Mouse (Mus musculus): ENCODE data around the gene Mettl24. TPM values are rescaled to one million over a fixed set of nuclear protein-coding genes. Genes with fewer than 3 reads are reported as not detected.
A peak's percentile ranks its signal among the peaks of the same experiment; 100 is the strongest.

The Mettl24 gene
- polyA plus RNA-seq, 1 experiment from 2014 or later, result 2.1 TPM

GRCm38 (mm10) chr10:40733291-40733690, 50.2 kb downstream of the Mettl24 start:
- no peaks in the 10 kb centered on the region for H3K4me1 ChIP-seq (ENCODE audit: control insufficient read depth, insufficient read depth, low read length)
- no peak for ATAC-seq (ENCODE audit: insufficient read depth, low FRiP score)
- H3K27me3 ChIP-seq (ENCODE audit: control insufficient read depth, insufficient read depth, low read length), result no peaks in the 10 kb centered on the region
- H3K4me2 ChIP-seq (ENCODE audit: low read depth, low read length), result no peak overlapping the region
- H3K27ac ChIP-seq (ENCODE audit: low read length), result no peak overlapping the region
- no peak overlapping the region for H3K9ac ChIP-seq (ENCODE audit: low read length)
- WGBS, result 66% methylated on average over 3 of the region's 3 CpGs
- H3K4me3 ChIP-seq (replicated peaks; ENCODE audit: low read length), result no peak overlapping the region
- no peaks in the 10 kb centered on the region for H3K9me3 ChIP-seq (replicated peaks; ENCODE audit: control insufficient read depth, low read length)
- H3K36me3 ChIP-seq (ENCODE audit: control insufficient read depth, insufficient read depth, low read length), result no peaks in the 10 kb centered on the region

- Histone ChIP-seq H3K9ac (ENCODE audit: low read length) (no peak overlapping the region), H3K4me2 (ENCODE audit: low read depth, low read length) (no peak overlapping the region), H3K27me3 (ENCODE audit: control insufficient read depth, insufficient read depth, low read length) (no peaks in the 10 kb centered on the region), H3K36me3 (ENCODE audit: control insufficient read depth, insufficient read depth, low read length) (no peaks in the 10 kb centered on the region), H3K4me3 (replicated peaks; ENCODE audit: low read length) (no peak overlapping the region), H3K9me3 (replicated peaks; ENCODE audit: control insufficient read depth, low read length) (no peaks in the 10 kb centered on the region), H3K4me1 (ENCODE audit: control insufficient read depth, insufficient read depth, low read length) (no peaks in the 10 kb centered on the region), H3K27ac (ENCODE audit: low read length) (no peak overlapping the region)
- WGBS, result 86% methylated on average over 6 of the region's 6 CpGs
- ATAC-seq (ENCODE audit: insufficient read depth, low FRiP score), result no peak
Measured at GRCm38 (mm10) chr10:40736172-40736571, 53.1 kb downstream of the Mettl24 start.

GRCm38 (mm10) chr10:40737274-40738112, 54.4 kb downstream of the Mettl24 start:
- whole genome bisulfite sequencing, result 65% methylated on average over 22 of the region's 22 CpGs
- ATAC-seq (ENCODE audit: insufficient read depth, low FRiP score), result no peak

DNA sequence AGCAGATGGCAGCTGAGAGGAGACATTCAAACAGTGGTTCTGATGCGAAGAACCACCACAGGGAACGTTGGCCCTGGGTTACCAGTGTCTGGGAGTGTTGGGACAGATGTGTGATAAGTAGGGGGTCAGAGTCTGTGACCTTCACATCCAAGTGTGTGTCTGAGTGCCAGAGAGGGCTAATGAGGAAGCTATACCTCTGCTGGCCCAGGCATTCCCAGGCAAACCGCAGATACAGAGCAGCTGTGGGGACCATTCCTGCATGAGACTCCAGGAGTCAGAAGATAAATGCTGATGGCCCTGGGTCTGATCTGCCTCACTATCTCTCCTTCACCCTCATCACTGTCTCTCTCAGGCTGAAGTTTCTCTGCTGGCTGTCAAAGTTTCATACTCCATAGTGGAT, 57.6 kb downstream of the Mettl24 start:
- Histone ChIP-seq H3K9me3 (replicated peaks; ENCODE audit: control insufficient read depth, low read length) (no peaks in the 10 kb centered on the region), H3K4me2 (ENCODE audit: low read depth, low read length) (no peak overlapping the region), H3K27me3 (ENCODE audit: control insufficient read depth, insufficient read depth, low read length) (no peaks in the 10 kb centered on the region), H3K36me3 (ENCODE audit: control insufficient read depth, insufficient read depth, low read length) (no peaks in the 10 kb centered on the region), H3K4me3 (replicated peaks; ENCODE audit: low read length) (no peak overlapping the region), H3K27ac (ENCODE audit: low read length) (no peak overlapping the region), H3K4me1 (ENCODE audit: control insufficient read depth, insufficient read depth, low read length) (no peaks in the 10 kb centered on the region), H3K9ac (ENCODE audit: low read length) (no peak overlapping the region)
- WGBS, result 46% methylated on average over 3 of the region's 3 CpGs
- no peak for ATAC-seq (ENCODE audit: insufficient read depth, low FRiP score)

More at GRCm38 (mm10) chr10:40737274-40738112, 54.4 kb downstream of the Mettl24 start:
- Histone ChIP-seq H3K27ac (ENCODE audit: low read length) (no peak overlapping the region), H3K4me3 (replicated peaks; ENCODE audit: low read length) (no peak overlapping the region), H3K9ac (ENCODE audit: low read length) (no peak overlapping the region), H3K4me2 (ENCODE audit: low read depth, low read length) (no peak overlapping the region), H3K27me3 (ENCODE audit: control insufficient read depth, insufficient read depth, low read length) (no peaks in the 10 kb centered on the region), H3K36me3 (ENCODE audit: control insufficient read depth, insufficient read depth, low read length) (no peaks in the 10 kb centered on the region), H3K4me1 (ENCODE audit: control insufficient read depth, insufficient read depth, low read length) (no peaks in the 10 kb centered on the region), H3K9me3 (replicated peaks; ENCODE audit: control insufficient read depth, low read length) (no peaks in the 10 kb centered on the region)

DNA sequence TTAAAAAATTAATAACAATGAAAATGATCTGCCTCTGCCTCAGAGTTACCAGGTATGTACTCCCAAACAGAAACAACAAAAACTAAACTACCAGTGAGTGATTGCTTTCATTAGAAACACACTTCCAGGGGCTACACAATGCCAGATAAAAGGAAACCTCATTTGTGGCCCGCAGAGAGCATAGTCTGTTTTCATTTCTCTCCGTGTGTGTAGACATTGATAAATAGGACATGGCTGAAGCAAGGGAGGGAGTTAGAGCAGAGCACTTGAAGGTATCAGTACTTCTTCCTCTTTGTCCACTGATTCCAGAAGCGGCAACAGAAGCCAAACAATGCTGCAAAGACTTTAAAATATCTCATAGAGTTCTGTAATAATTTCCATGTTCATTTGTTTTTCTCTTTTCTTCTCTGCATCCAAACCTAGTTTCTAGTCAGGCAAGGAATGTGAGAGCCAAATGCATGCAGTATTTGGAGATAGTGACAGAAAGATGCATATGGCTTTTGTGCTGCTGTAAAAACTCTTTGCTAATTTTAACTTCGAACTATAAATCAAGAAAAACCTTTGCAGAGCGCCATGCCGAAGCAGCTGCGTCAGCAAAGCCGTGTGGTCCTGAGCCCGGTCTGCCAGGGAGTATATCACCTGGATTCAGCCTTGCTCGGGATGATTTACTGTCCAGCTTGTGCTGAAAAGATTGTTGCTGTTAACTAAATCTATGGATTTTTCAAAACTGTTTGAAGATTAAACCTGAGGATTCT, 67.4 kb downstream of the Mettl24 start:
- H3K9me3 ChIP-seq (replicated peaks; ENCODE audit: control insufficient read depth, low read length), result no peaks in the 10 kb centered on the region
- H3K4me2 ChIP-seq (ENCODE audit: low read depth, low read length), result peak overlapping the region; percentile 20; the same call in 1 of the 2 replicates
- no peak overlapping the region; the same call in 1 of the 2 replicates for H3K4me3 ChIP-seq (replicated peaks; ENCODE audit: low read length)
- peak overlapping the region; percentile 14; the same call in 1 of the 2 replicates for H3K27ac ChIP-seq (ENCODE audit: low read length)
- no peaks in the 10 kb centered on the region for H3K4me1 ChIP-seq (ENCODE audit: control insufficient read depth, insufficient read depth, low read length)
- H3K27me3 ChIP-seq (ENCODE audit: control insufficient read depth, insufficient read depth, low read length), result no peaks in the 10 kb centered on the region
- peak; percentile 50; the same call in 1 of the 2 replicates for ATAC-seq (ENCODE audit: insufficient read depth, low FRiP score)
- WGBS, result 19% methylated on average over 10 of the region's 10 CpGs
- no peaks in the 10 kb centered on the region for H3K36me3 ChIP-seq (ENCODE audit: control insufficient read depth, insufficient read depth, low read length)
- no peak overlapping the region for H3K9ac ChIP-seq (ENCODE audit: low read length)

DNA sequence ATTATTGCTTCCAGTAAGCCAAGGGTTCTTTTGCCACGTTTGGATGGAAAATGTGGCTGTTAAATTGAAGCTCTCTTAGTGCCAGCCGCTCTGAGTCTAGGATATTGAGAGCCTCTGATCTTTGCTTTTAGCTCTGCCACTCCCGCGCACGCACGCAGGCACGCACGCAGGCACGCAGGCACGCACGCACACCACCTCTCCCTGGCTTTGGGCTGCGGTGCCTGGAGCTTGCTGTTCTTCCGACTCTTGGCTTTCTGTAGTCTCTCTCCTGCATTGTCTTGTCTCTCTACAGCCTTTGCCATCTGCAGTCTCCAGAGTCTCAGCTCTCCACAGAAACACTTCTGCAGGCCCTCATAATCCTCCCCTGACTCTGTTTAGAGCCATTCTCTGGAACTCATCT, 68.1 kb downstream of the Mettl24 start:
- Histone ChIP-seq H3K4me1 (ENCODE audit: control insufficient read depth, insufficient read depth, low read length) (no peaks in the 10 kb centered on the region), H3K27ac (ENCODE audit: low read length) (peak overlapping the region; percentile 14; the same call in 1 of the 2 replicates), H3K9me3 (replicated peaks; ENCODE audit: control insufficient read depth, low read length) (no peaks in the 10 kb centered on the region), H3K9ac (ENCODE audit: low read length) (no peak overlapping the region), H3K27me3 (ENCODE audit: control insufficient read depth, insufficient read depth, low read length) (no peaks in the 10 kb centered on the region), H3K4me2 (ENCODE audit: low read depth, low read length) (peak overlapping the region; percentile 20; the same call in 1 of the 2 replicates), H3K36me3 (ENCODE audit: control insufficient read depth, insufficient read depth, low read length) (no peaks in the 10 kb centered on the region), H3K4me3 (replicated peaks; ENCODE audit: low read length) (no peak overlapping the region; the same call in 1 of the 2 replicates)
- ATAC-seq (ENCODE audit: insufficient read depth, low FRiP score), result no peak
- WGBS, result 43% methylated on average over 13 of the region's 13 CpGs

- Histone ChIP-seq H3K27me3 (ENCODE audit: control insufficient read depth, insufficient read depth, low read length) (no peaks in the 10 kb centered on the region), H3K4me2 (ENCODE audit: low read depth, low read length) (no peak overlapping the region), H3K4me1 (ENCODE audit: control insufficient read depth, insufficient read depth, low read length) (no peaks in the 10 kb centered on the region), H3K36me3 (ENCODE audit: control insufficient read depth, insufficient read depth, low read length) (no peaks in the 10 kb centered on the region), H3K9me3 (replicated peaks; ENCODE audit: control insufficient read depth, low read length) (no peaks in the 10 kb centered on the region), H3K27ac (ENCODE audit: low read length) (no peak overlapping the region), H3K4me3 (replicated peaks; ENCODE audit: low read length) (no peak overlapping the region), H3K9ac (ENCODE audit: low read length) (no peak overlapping the region)
- 48% methylated on average over 3 of the region's 3 CpGs for WGBS
- no peak for ATAC-seq (ENCODE audit: insufficient read depth, low FRiP score)
Measured at GRCm38 (mm10) chr10:40753036-40753435, 70.0 kb downstream of the Mettl24 start.

- H3K36me3 ChIP-seq (ENCODE audit: control insufficient read depth, insufficient read depth, low read length), result no peaks in the 10 kb centered on the region
- peaks cover 4% of the 10 kb centered on the region; the same call in 1 of the 2 replicates for H3K4me1 ChIP-seq (ENCODE audit: control insufficient read depth, insufficient read depth, low read length)
- no peak for ATAC-seq (ENCODE audit: insufficient read depth, low FRiP score)
- H3K4me2 ChIP-seq (ENCODE audit: low read depth, low read length), result no peak overlapping the region
- whole genome bisulfite sequencing, result 62% methylated on average over 11 of the region's 11 CpGs
- no peak overlapping the region for H3K9ac ChIP-seq (ENCODE audit: low read length)
- H3K9me3 ChIP-seq (replicated peaks; ENCODE audit: control insufficient read depth, low read length), result no peaks in the 10 kb centered on the region
- no peak overlapping the region for H3K27ac ChIP-seq (ENCODE audit: low read length)
- H3K27me3 ChIP-seq (ENCODE audit: control insufficient read depth, insufficient read depth, low read length), result no peaks in the 10 kb centered on the region
- H3K4me3 ChIP-seq (replicated peaks; ENCODE audit: low read length), result no peak overlapping the region
Measured at GRCm38 (mm10) chr10:40758171-40759010, 75.3 kb downstream of the Mettl24 start.
